8 mouse cellular contexts compared by ENCODE assay signal in the genomic region with DNA sequence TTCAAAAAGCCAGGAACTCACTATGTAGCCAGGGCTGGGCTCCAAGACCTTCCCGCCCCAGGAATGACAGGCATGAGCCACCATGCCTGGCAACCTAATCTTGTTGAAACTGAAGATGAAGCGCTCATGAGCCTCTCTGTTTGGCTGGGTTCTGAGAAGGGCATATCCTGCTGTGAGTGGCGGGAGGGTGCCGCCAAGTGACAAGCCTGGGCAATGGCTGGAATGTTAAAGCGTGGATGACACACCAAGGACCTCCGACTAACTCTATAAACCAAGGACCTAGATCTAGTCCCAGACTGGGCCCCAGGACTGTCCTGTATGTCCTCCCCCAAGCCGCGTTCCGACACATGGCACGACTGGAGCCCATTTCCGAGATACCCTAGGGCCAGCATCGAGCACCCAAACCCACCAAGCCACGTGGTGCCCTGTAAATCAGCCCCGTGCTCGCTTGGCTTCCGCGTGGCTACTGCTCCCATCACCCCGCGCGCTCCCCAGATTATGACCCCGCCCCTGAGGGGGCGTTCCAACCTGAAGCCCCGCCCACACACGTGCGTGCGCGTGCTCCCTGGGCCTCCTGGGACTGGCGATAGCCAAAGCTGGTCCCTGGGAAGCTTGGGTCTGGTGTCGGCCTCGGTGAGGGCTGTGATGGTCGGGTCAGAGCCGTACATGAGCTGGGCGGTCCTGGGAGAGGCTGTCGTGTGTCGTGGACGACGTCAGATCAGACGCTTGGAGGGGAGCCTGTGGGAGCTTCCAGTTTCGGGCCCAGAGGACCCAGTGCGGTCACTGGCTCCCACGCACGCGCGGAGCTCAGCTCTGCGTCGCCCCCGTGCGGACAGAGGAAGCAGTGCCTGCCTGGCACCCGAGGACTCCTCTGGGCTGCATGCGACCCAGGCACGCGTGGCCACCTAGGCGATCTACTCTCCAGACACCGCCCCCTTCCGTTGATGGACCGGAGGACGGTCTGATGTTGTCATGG. TPM values are rescaled to one million over a fixed set of nuclear protein-coding genes. Genes with fewer than 3 reads are reported as not detected.
DNase-seq lines count a peak whose midpoint lies in the region; ATAC-seq and TF ChIP-seq lines count a peak whose summit lies in the region.

No protein-coding gene starts in this region.

- H3K27ac ChIP-seq in forebrain, embryonic 14.5 days (ENCODE audit: low read depth, low read length): peak overlapping the region; percentile 84
- peak overlapping the region; percentile 97 for H3K27ac ChIP-seq in neural tube, embryonic 15.5 days (replicated peaks)

- ATAC-seq in forebrain, embryonic 14.5 days: peak; percentile 96
- peak; percentile 95 for ATAC-seq in neural tube, embryonic 15.5 days (ENCODE audit: low FRiP score)

- peak overlapping the region; percentile 59 for H3K9ac ChIP-seq in forebrain, embryonic 14.5 days (ENCODE audit: low read length)
- H3K9ac ChIP-seq in neural tube, embryonic 15.5 days (replicated peaks): peak overlapping the region; percentile 74

- TF ChIP-seq CTCF in E14TG2a.4 (conservative IDR thresholded peaks at IDR 0.05; ENCODE audit: low read length): peak; percentile 41

- peaks cover 36% of the 10 kb centered on the region for H3K4me1 ChIP-seq in E14TG2a.4 (replicated peaks; ENCODE audit: low read depth, low read length)
- H3K4me1 ChIP-seq in forebrain, embryonic 14.5 days (ENCODE audit: control insufficient read depth, insufficient read depth, low read length): peaks cover 4% of the 10 kb centered on the region; the same call in 1 of the 2 replicates
- H3K4me1 ChIP-seq in neural tube, embryonic 15.5 days: peaks cover 15% of the 10 kb centered on the region

- peak overlapping the region; percentile 70 for H3K4me2 ChIP-seq in forebrain, embryonic 14.5 days (ENCODE audit: low read length)
- peak overlapping the region; percentile 69 for H3K4me2 ChIP-seq in neural tube, embryonic 15.5 days

- H3K9me3 ChIP-seq in E14TG2a.4 (ENCODE audit: low read length): no peaks in the 10 kb centered on the region
- no peaks in the 10 kb centered on the region for H3K9me3 ChIP-seq in forebrain, embryonic 14.5 days (replicated peaks; ENCODE audit: control insufficient read depth, low read length)
- no peaks in the 10 kb centered on the region for H3K9me3 ChIP-seq in neural tube, embryonic 15.5 days (replicated peaks)

- no peaks in the 10 kb centered on the region for H3K36me3 ChIP-seq in E14TG2a.4 (ENCODE audit: insufficient read depth, low read length)
- H3K36me3 ChIP-seq in forebrain, embryonic 14.5 days (ENCODE audit: control insufficient read depth, insufficient read depth, low read length): no peaks in the 10 kb centered on the region
- H3K36me3 ChIP-seq in neural tube, embryonic 15.5 days: no peaks in the 10 kb centered on the region

- peak overlapping the region; percentile 80 for H3K4me3 ChIP-seq in E14TG2a.4 (replicated peaks; ENCODE audit: low read length)
- peak overlapping the region; percentile 41 for H3K4me3 ChIP-seq in forebrain, embryonic 14.5 days (ENCODE audit: low read depth, low read length)
- peak overlapping the region; percentile 64 for H3K4me3 ChIP-seq in neural tube, embryonic 15.5 days (replicated peaks)

- WGBS in forebrain, embryonic 14.5 days: under 1% methylated on average over 57 of the region's 57 CpGs
- WGBS in neural tube, embryonic 15.5 days: 1% methylated on average over 57 of the region's 57 CpGs

- intact Hi-C loops in heart, postnatal 14 days (cut with DNase I): loop anchor here (5.0 kb wide), 1 partner anchor 68 kb away; no protein-coding TSS in a partner anchor

- peak; percentile 96 for DNase-seq in cerebellum, adult 11 months
- peak; percentile 94 for DNase-seq in forebrain, embryonic 14.5 days (ENCODE audit: low spot score)
- peak; percentile 93 to 97 for DNase-seq in heart, postnatal 14 days
- peak; percentile 96 for DNase-seq in layer of hippocampus, adult 11-12 months (ENCODE audit: low spot score)
- DNase-seq in lung, adult 18-20 months: peak; percentile 93 to 95
- DNase-seq in testis, postnatal 14 days (ENCODE audit: low spot score): peak; percentile 94

- H3K27me3 ChIP-seq in E14TG2a.4 (ENCODE audit: insufficient read depth, low read length): no peaks in the 10 kb centered on the region
- H3K27me3 ChIP-seq in forebrain, embryonic 14.5 days (replicated peaks; ENCODE audit: control insufficient read depth, insufficient read depth, low read length): no peaks in the 10 kb centered on the region
- H3K27me3 ChIP-seq in neural tube, embryonic 15.5 days (replicated peaks): no peaks in the 10 kb centered on the region

RNA-seq across cellular contexts. Expression of a gene that starts 22.9 kb away (rescaled TPM):
- 13.5 and 16.2 TPM in 2 replicates for polyA plus RNA-seq in forebrain, embryonic 14.5 days (2014; fragmentation: Nextera tagmentation; extraction: Ambion mirVana)
- 1 to 10 TPM; 7.4 to 9.3 TPM for total RNA-seq in heart, postnatal 14 days (2021)
- polyA plus RNA-seq in neural tube, embryonic 15.5 days (2015; fragmentation: Nextera tagmentation; extraction: Ambion mirVana): 23.7 and 38.8 TPM in 2 replicates

RNA-seq across cellular contexts. Expression of a gene that starts 57.9 kb away (rescaled TPM):
- 2,465 and 2,793 TPM in 2 replicates for polyA plus RNA-seq in forebrain, embryonic 14.5 days (2014; fragmentation: Nextera tagmentation; extraction: Ambion mirVana)
- 100 to 1,000 TPM; 129 to 151 TPM for total RNA-seq in heart, postnatal 14 days (2021)
- polyA plus RNA-seq in neural tube, embryonic 15.5 days (2015; fragmentation: Nextera tagmentation; extraction: Ambion mirVana): 921 and 1,163 TPM in 2 replicates

Comparison
In these comparisons a context has a peak if more than half of its experiments do, and no peak if none do; other contexts are left out.
1. Peak in every context shown above with its lines: DNase-seq, ATAC-seq, H3K4me3 ChIP-seq and H3K27ac ChIP-seq.